Mouse (Mus musculus) MEL (cell line): Measurements from ENCODE around the gene Csnk1d. TPM values are rescaled to one million over a fixed set of nuclear protein-coding genes. Genes with fewer than 3 reads are reported as not detected.
A peak's percentile ranks its signal among the peaks of the same experiment; 100 is the strongest.

Experiments used
- DNase-seq: peaks from one replicate; pipeline ENCODE4 v3.0.0; 2011; ENCODE audit warnings: low read depth, low spot score
- H3K27ac ChIP-seq: 2 replicates; pipeline ENCODE4 v1.5.1; 2012; ENCODE audit warnings: low read depth, mild to moderate bottlenecking, control low read depth, low read length, moderate library complexity; ENCODE audit not compliant: control insufficient read depth
- H3K27me3 ChIP-seq, 2 experiments: fragments of 150-350 bp in 1 of 2; sonication (generic) in 1 of 2; 2 replicates each; pipeline ENCODE4 v1.6.1; 2012; ENCODE audit warnings: low read length in 2 of 2, mild to moderate bottlenecking in 2 of 2, improper control_type of control experiment in 1 of 2, moderate library complexity in 1 of 2; ENCODE audit not compliant: insufficient read depth in 2 of 2, control insufficient read depth in 1 of 2
- H3K36me3 ChIP-seq, 2 experiments: 2 replicates each; pipeline ENCODE4 v1.6.1; 2012 to 2014; ENCODE audit warnings: low read length in 2 of 2, improper control_type of control experiment in 1 of 2, inconsistent platforms in 1 of 2, mild to moderate bottlenecking in 1 of 2; ENCODE audit not compliant: insufficient read depth in 2 of 2, control insufficient read depth in 1 of 2
- H3K4me1 ChIP-seq, 2 experiments: fragments of 150-350 bp in 1 of 2; sonication (generic) in 1 of 2; 2 replicates each; pipeline ENCODE4 v1.6.1; 2012; ENCODE audit warnings: low read length in 2 of 2, improper control_type of control experiment in 1 of 2, mild to moderate bottlenecking in 1 of 2; ENCODE audit not compliant: insufficient read depth in 2 of 2, control insufficient read depth in 1 of 2
- H3K4me3 ChIP-seq, 2 experiments: fragments of 150-350 bp in 1 of 2; sonication (generic) in 1 of 2; 2 replicates each; pipeline ENCODE4 v1.5.1; 2012; ENCODE audit warnings: low read depth in 2 of 2, low read length in 2 of 2, mild to moderate bottlenecking in 2 of 2, moderate library complexity in 2 of 2, control low read depth in 1 of 2, improper control_type of control experiment in 1 of 2; ENCODE audit not compliant: control insufficient read depth in 1 of 2, insufficient read depth in 1 of 2
- H3K79me2 ChIP-seq: 2 replicates; pipeline ENCODE4 v1.6.1; 2012; ENCODE audit warnings: mild to moderate bottlenecking, low read length, moderate library complexity; ENCODE audit not compliant: control insufficient read depth, poor library complexity, insufficient read depth
- H3K9ac ChIP-seq: 2 replicates; pipeline ENCODE4 v1.6.1; 2012; ENCODE audit warnings: low read depth, mild to moderate bottlenecking, control low read depth, low read length, moderate library complexity; ENCODE audit not compliant: control insufficient read depth, poor library complexity, severe bottlenecking
- H3K9me3 ChIP-seq: fragments of 150-350 bp; sonication (generic); replicated peaks from 2 replicates; pipeline ENCODE4 v1.6.1; 2012; ENCODE audit warnings: mild to moderate bottlenecking, low read length, improper control_type of control experiment, moderate library complexity; ENCODE audit not compliant: insufficient read depth
- CHD2 ChIP-seq: IDR thresholded peaks from 2 replicates; pipeline ENCODE4 v1.6.1; 2011; ENCODE audit warnings: low read length, improper control_type of control experiment
- ETS1 ChIP-seq: IDR thresholded peaks from 2 replicates; pipeline ENCODE4 v1.6.1; 2012; ENCODE audit warnings: low read depth, mild to moderate bottlenecking, inconsistent platforms, low read length, improper control_type of control experiment, moderate library complexity
- GABPA ChIP-seq: IDR thresholded peaks from 2 replicates; pipeline ENCODE4 v1.6.1; 2012; ENCODE audit warnings: low read depth, mild to moderate bottlenecking, inconsistent platforms, low read length, improper control_type of control experiment, moderate library complexity
- MAFK ChIP-seq: IDR thresholded peaks from 2 replicates; pipeline ENCODE4 v1.6.1; 2011; ENCODE audit warnings: low read depth, mild to moderate bottlenecking, low read length, improper control_type of control experiment, borderline replicate concordance
- MAZ ChIP-seq: IDR thresholded peaks from 2 replicates; pipeline ENCODE4 v1.6.1; 2012; ENCODE audit warnings: low read depth, mild to moderate bottlenecking, inconsistent platforms, low read length, improper control_type of control experiment
- MYC ChIP-seq: IDR thresholded peaks from 2 replicates; pipeline ENCODE4 v1.6.1; 2011; ENCODE audit warnings: low read depth, mild to moderate bottlenecking, low read length, improper control_type of control experiment, moderate library complexity
- NELFE ChIP-seq: IDR thresholded peaks from 2 replicates; pipeline ENCODE4 v1.6.1; 2011; ENCODE audit warnings: low read depth, low read length, improper control_type of control experiment
- POLR2A ChIP-seq, 2 experiments: IDR thresholded peaks; 2 replicates each; pipeline ENCODE4 v1.6.1; 2011 to 2012; ENCODE audit warnings: low read length in 2 of 2, mild to moderate bottlenecking in 2 of 2, control low read depth in 1 of 2, improper control_type of control experiment in 1 of 2, low read depth in 1 of 2, moderate library complexity in 1 of 2; ENCODE audit not compliant: control insufficient read depth in 1 of 2, insufficient read depth in 1 of 2, poor library complexity in 1 of 2
- POLR2AphosphoS2 ChIP-seq: IDR thresholded peaks from 2 replicates; pipeline ENCODE4 v1.6.1; 2011; ENCODE audit warnings: low read length, improper control_type of control experiment
- POLR2AphosphoS5 ChIP-seq: IDR thresholded peaks from 2 replicates; pipeline ENCODE4 v1.6.1; 2012; ENCODE audit warnings: low read depth, borderline replicate concordance, mild to moderate bottlenecking, inconsistent platforms, low read length, moderate library complexity, mixed read lengths
- SMC3 ChIP-seq: IDR thresholded peaks from 2 replicates; pipeline ENCODE4 v1.6.1; 2011; ENCODE audit warnings: low read depth, low read length, improper control_type of control experiment
- TCF12 ChIP-seq: IDR thresholded peaks from 2 replicates; pipeline ENCODE4 v1.6.1; 2014; ENCODE audit warnings: low read depth, mild to moderate bottlenecking, inconsistent platforms, low read length, improper control_type of control experiment, moderate library complexity
- ZC3H11A ChIP-seq: IDR thresholded peaks from 2 replicates; pipeline ENCODE4 v1.6.1; 2012; ENCODE audit warnings: low read depth, mild to moderate bottlenecking, inconsistent platforms, low read length, improper control_type of control experiment
- ZKSCAN1 ChIP-seq: IDR thresholded peaks from 2 replicates; pipeline ENCODE4 v1.6.1; 2012; ENCODE audit warnings: low read depth, mild to moderate bottlenecking, inconsistent platforms, low read length, improper control_type of control experiment, moderate library complexity
- ZMIZ1 ChIP-seq: IDR thresholded peaks from 2 replicates; pipeline ENCODE4 v1.6.1; 2012; ENCODE audit warnings: low read depth, mild to moderate bottlenecking, inconsistent platforms, low read length, improper control_type of control experiment, moderate library complexity
- polyA plus RNA-seq, 2 experiments: library from polyadenylated mRNA; stranded (reverse) in 1 of 2; unstranded in 1 of 2; fragments of >175 nt in 1 of 2; fragments of >200 nt in 1 of 2; gene quantifications; 2 replicates each; pipeline versions ENCODE4 v1.2.1 to v1.2.4; 2012; ENCODE audit warnings: low replicate concordance in 2 of 2, low read depth in 1 of 2; ENCODE audit not compliant: insufficient read length in 2 of 2, insufficient read depth in 1 of 2, missing spikeins in 1 of 2
- total RNA-seq: library from RNA; depleted of rRNA; stranded (reverse); fragments of 300-350 nt; gene quantifications from 2 replicates; pipeline ENCODE4 v1.2.3, GENCODE M21; 2012

Csnk1d gene
- total and polyA plus RNA-seq, 3 experiments: 83.2 to 329 (median 121) TPM

DNA sequence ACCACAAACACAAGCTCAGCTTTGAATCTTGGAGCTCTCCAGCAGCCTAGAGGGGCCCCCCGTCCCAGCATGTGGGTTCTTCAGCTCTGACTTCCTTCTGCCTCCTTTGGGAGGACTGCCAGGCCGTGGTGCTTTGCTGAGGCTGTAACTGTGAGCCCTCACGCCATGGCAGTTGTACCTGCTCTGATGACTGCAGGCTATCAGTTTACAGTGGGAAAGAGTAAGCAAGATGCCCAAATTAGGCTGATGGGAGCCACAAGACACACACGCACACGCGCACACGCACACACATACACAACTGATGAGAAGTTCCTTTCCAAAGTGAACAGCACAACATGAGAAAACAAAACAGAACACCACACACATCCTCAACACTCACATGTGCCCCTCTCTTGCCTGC lies 28.2 kb downstream of the Csnk1d start:
- no peaks in the 10 kb centered on the region for H3K27me3 ChIP-seq
- peak; percentile 64 for DNase-seq
- no peak overlapping the region for H3K4me3 ChIP-seq
- H3K27ac ChIP-seq: no peak overlapping the region
- peaks cover 11 to 36% of the 10 kb centered on the region in 2 experiments for H3K36me3 ChIP-seq
- H3K79me2 ChIP-seq: no peaks in the 10 kb centered on the region
- no peaks in the 10 kb centered on the region for H3K9me3 ChIP-seq
- H3K9ac ChIP-seq: no peak overlapping the region
- peaks cover 0 to 10% of the 10 kb centered on the region in 2 experiments; a peak in 1 of 4 replicates for H3K4me1 ChIP-seq
- TF ChIP-seq POLR2AphosphoS5 (peak; percentile 79; the same call in 1 of the 2 replicates), ZKSCAN1 (no peak), NELFE (0 out of 2 replicates have a peak, but pooled peaks have one; percentile 6)

DNA sequence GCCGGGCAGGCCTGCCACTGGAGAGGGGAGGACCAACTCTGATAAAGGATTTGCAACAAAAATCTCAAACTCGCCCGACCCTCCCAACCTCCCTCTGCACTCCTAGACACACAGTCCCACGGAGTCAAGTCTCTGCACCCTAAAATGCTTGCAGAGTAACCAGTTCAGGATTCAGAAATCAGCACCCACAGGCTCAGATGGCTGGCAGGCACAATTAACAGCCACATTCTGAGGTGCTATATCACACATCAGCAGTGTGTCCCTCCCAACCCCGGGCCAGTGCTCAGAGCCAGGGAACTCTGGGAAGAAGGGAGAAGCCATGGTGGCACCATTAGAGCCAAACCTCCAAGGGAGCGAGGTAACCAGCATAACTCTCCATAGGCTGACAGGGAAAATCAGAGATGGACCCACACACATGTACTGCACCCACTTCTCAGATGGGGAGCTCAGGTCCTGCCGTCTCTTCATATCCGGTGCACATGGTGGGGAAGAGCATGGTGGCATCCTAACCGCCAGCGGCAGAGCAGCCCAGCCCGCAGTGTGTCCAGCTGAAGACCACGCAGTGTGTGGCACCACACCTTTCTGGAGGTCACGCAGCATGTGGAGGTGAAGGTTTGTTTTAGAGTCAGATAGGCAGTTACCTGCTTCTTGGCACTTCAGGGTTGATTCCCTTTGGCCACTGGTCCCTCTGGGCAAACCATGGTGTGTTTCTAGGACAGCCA lies 28.9 kb downstream of the Csnk1d start:
- Histone ChIP-seq H3K4me3 (no peak overlapping the region), H3K79me2 (no peaks in the 10 kb centered on the region), H3K27ac (no peak overlapping the region), H3K27me3 (no peaks in the 10 kb centered on the region), H3K9ac (no peak overlapping the region), H3K9me3 (no peaks in the 10 kb centered on the region), H3K36me3 (peaks cover 11 to 32% of the 10 kb centered on the region in 2 experiments), H3K4me1 (peaks cover 0 to 10% of the 10 kb centered on the region in 2 experiments; a peak in 1 of 4 replicates)
- DNase-seq: peak; percentile 71
- TF ChIP-seq TCF12 (no peak), MAZ (no peak), POLR2AphosphoS2 (peak; percentile 93), ZC3H11A (peak; percentile 11; the same call in 1 of the 2 replicates), SMC3 (0 out of 2 replicates have a peak, but pooled peaks have one; percentile 1), CHD2 (peak; percentile 48; the same call in 1 of the 2 replicates), MYC (0 out of 2 replicates have a peak, but pooled peaks have one; percentile 29), POLR2AphosphoS5 (peak; percentile 96), MAFK (no peak; the same call in 1 of the 2 replicates), NELFE (0 out of 2 replicates have a peak, but pooled peaks have one; percentile 12), GABPA (no peak), POLR2A (IDR thresholded peaks at IDR 0.05; ENCODE audit: control insufficient read depth in 1 of 2, insufficient read depth in 1 of 2, low read depth in 1 of 2, low read length in 2 of 2, poor library complexity in 1 of 2) (peak in 1 of 2 experiments; percentile 11; a peak in 1 of 4 replicates), ETS1 (no peak), ZMIZ1 (peak; percentile 68)
